In the genomic region with DNA sequence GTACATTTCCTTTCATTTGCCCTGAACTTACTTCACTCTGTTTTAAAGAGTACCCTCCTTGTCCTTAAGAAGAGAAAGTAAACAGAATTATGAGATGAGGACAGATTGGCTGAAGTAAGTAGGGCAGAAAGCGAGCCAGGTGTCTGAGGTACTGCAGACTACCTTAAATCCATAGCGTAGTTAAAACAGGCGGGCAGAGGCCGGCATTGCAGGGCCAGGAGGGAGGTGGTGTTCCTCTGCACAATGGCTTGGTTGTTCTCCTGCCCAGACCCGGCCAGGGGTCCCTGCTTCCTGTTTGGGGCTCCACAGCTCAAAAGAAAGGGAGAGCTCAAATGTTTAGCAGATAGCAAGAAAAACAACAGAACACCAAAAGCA, we compare ENCODE assay signal across 12 mouse cellular contexts. TPM values are rescaled to one million over a fixed set of nuclear protein-coding genes. Genes with fewer than 3 reads are reported as not detected.
A peak's percentile ranks its signal among the peaks of the same experiment; 100 is the strongest.
DNase-seq lines count a peak whose midpoint lies in the region; ATAC-seq and TF ChIP-seq lines count a peak whose summit lies in the region.
"Had no signal": no experiment of that assay in that cellular context is flagged by ENCODE, and none has a peak within 500 bp of the region (broad histone marks: within the 10 kb centered on the region; RNA-seq: fewer than 3 reads in every experiment).

No protein-coding gene starts in this region.

- no peak for TF ChIP-seq POLR2A in thymus, adult 2 months (IDR thresholded peaks at IDR 0.05; ENCODE audit: control insufficient read depth, extremely low read depth, insufficient read depth, low read length, poor library complexity)

- H3K4me3 ChIP-seq in hindbrain, embryonic 12.5 days = no peak overlapping the region
- no peak overlapping the region for H3K4me3 ChIP-seq in hindbrain, embryonic 11.5 days (ENCODE audit: low read depth, low read length)
- H3K4me3 ChIP-seq in stomach, embryonic 14.5 days (ENCODE audit: low read depth, low read length) = no peak overlapping the region
- no peak overlapping the region for H3K4me3 ChIP-seq in stomach, postnatal 0 days (ENCODE audit: low read depth, low read length)
- H3K4me3 ChIP-seq in stomach, embryonic 15.5 days (replicated peaks) = no peak overlapping the region
- H3K4me3 ChIP-seq in thymus, adult 2 months (ENCODE audit: control insufficient read depth, insufficient read depth, low read length) = no peak overlapping the region
- H3K4me3 ChIP-seq: liver, embryonic 12.5 days; midbrain, embryonic 10.5 days had no signal

- H3K9me3 ChIP-seq in hindbrain, embryonic 12.5 days (replicated peaks) = 0 out of 2 replicates have a peak, but pooled peaks cover 4% of the 10 kb centered on the region
- no peaks in the 10 kb centered on the region for H3K9me3 ChIP-seq in hindbrain, embryonic 11.5 days (ENCODE audit: control insufficient read depth, low read length)
- no peaks in the 10 kb centered on the region for H3K9me3 ChIP-seq in stomach, embryonic 14.5 days (ENCODE audit: control insufficient read depth, low read depth, low read length)
- H3K9me3 ChIP-seq in stomach, postnatal 0 days (ENCODE audit: control insufficient read depth, low read length) = no peaks in the 10 kb centered on the region
- no peaks in the 10 kb centered on the region for H3K9me3 ChIP-seq in stomach, embryonic 15.5 days
- H3K9me3 ChIP-seq: liver, embryonic 12.5 days; midbrain, embryonic 10.5 days had no signal

- H3K27ac ChIP-seq in hindbrain, embryonic 12.5 days = peak overlapping the region; percentile 85
- no peak overlapping the region for H3K27ac ChIP-seq in hindbrain, embryonic 11.5 days (ENCODE audit: low read depth, low read length)
- peak overlapping the region; percentile 80 for H3K27ac ChIP-seq in stomach, embryonic 14.5 days (ENCODE audit: low read length)
- H3K27ac ChIP-seq in stomach, postnatal 0 days (replicated peaks) = no peak overlapping the region
- H3K27ac ChIP-seq in stomach, embryonic 15.5 days = peak overlapping the region; percentile 55
- H3K27ac ChIP-seq in thymus, adult 2 months (ENCODE audit: control insufficient read depth, insufficient read depth, low read length) = no peak overlapping the region
- H3K27ac ChIP-seq: midbrain, embryonic 10.5 days had no signal

- 36% methylated on average over 5 of the region's 5 CpGs for WGBS in hindbrain, embryonic 12.5 days
- 40% methylated on average over 5 of the region's 5 CpGs for WGBS in hindbrain, embryonic 11.5 days
- WGBS in stomach, embryonic 14.5 days = 15% methylated on average over 5 of the region's 5 CpGs
- 16% methylated on average over 5 of the region's 5 CpGs for WGBS in stomach, postnatal 0 days
- 19% methylated on average over 5 of the region's 5 CpGs for WGBS in stomach, embryonic 15.5 days
- 58% methylated on average over 5 of the region's 5 CpGs for WGBS in thymus, adult 2 months

- no peaks in the 10 kb centered on the region for H3K27me3 ChIP-seq in hindbrain, embryonic 12.5 days
- H3K27me3 ChIP-seq in hindbrain, embryonic 11.5 days (ENCODE audit: control insufficient read depth, insufficient read depth, low read length) = no peaks in the 10 kb centered on the region
- no peaks in the 10 kb centered on the region for H3K27me3 ChIP-seq in stomach, embryonic 14.5 days (ENCODE audit: control insufficient read depth, insufficient read depth, low read length)
- H3K27me3 ChIP-seq in stomach, postnatal 0 days (ENCODE audit: control insufficient read depth, insufficient read depth, low read length) = no peaks in the 10 kb centered on the region
- no peaks in the 10 kb centered on the region for H3K27me3 ChIP-seq in stomach, embryonic 15.5 days (replicated peaks)
- no peaks in the 10 kb centered on the region for H3K27me3 ChIP-seq in thymus, adult 2 months (ENCODE audit: control insufficient read depth, insufficient read depth, low read length)
- H3K27me3 ChIP-seq: liver, embryonic 12.5 days had no signal

- TF ChIP-seq EP300 in stomach, postnatal 0 days (optimal IDR thresholded peaks at IDR 0.05) = no peak

- no peaks in the 10 kb centered on the region for H3K36me3 ChIP-seq in hindbrain, embryonic 12.5 days
- no peaks in the 10 kb centered on the region for H3K36me3 ChIP-seq in hindbrain, embryonic 11.5 days (ENCODE audit: control insufficient read depth, insufficient read depth, low read length)
- H3K36me3 ChIP-seq in stomach, embryonic 14.5 days (ENCODE audit: control insufficient read depth, insufficient read depth, low read length) = no peaks in the 10 kb centered on the region
- no peaks in the 10 kb centered on the region for H3K36me3 ChIP-seq in stomach, postnatal 0 days (ENCODE audit: control insufficient read depth, insufficient read depth, low read length)
- no peaks in the 10 kb centered on the region for H3K36me3 ChIP-seq in stomach, embryonic 15.5 days
- H3K36me3 ChIP-seq in thymus, adult 2 months (ENCODE audit: control insufficient read depth, insufficient read depth, low read length) = no peaks in the 10 kb centered on the region
- H3K36me3 ChIP-seq: liver, embryonic 12.5 days; midbrain, embryonic 10.5 days had no signal

- no peak overlapping the region for H3K4me2 ChIP-seq in hindbrain, embryonic 12.5 days (replicated peaks)
- H3K4me2 ChIP-seq in hindbrain, embryonic 11.5 days (replicated peaks; ENCODE audit: low read depth, low read length) = no peak overlapping the region
- H3K4me2 ChIP-seq in stomach, embryonic 14.5 days (replicated peaks; ENCODE audit: low read depth, low read length) = no peak overlapping the region
- no peak overlapping the region for H3K4me2 ChIP-seq in stomach, postnatal 0 days (replicated peaks; ENCODE audit: low read depth)
- H3K4me2 ChIP-seq in stomach, embryonic 15.5 days = no peak overlapping the region
- H3K4me2 ChIP-seq: liver, embryonic 12.5 days had no signal

- peaks cover 22% of the 10 kb centered on the region for H3K4me1 ChIP-seq in hindbrain, embryonic 12.5 days
- H3K4me1 ChIP-seq in hindbrain, embryonic 11.5 days (replicated peaks; ENCODE audit: control insufficient read depth, insufficient read depth, low read length) = no peaks in the 10 kb centered on the region
- peaks cover 40% of the 10 kb centered on the region for H3K4me1 ChIP-seq in stomach, embryonic 14.5 days (ENCODE audit: control insufficient read depth, insufficient read depth, low read length)
- H3K4me1 ChIP-seq in stomach, postnatal 0 days (replicated peaks; ENCODE audit: control insufficient read depth, insufficient read depth) = peaks cover 3% of the 10 kb centered on the region; the same call in 1 of the 2 replicates
- peaks cover 23% of the 10 kb centered on the region; the same call in 1 of the 2 replicates for H3K4me1 ChIP-seq in stomach, embryonic 15.5 days
- H3K4me1 ChIP-seq in thymus, adult 2 months (replicated peaks; ENCODE audit: control insufficient read depth, insufficient read depth, low read length) = no peaks in the 10 kb centered on the region
- H3K4me1 ChIP-seq: midbrain, embryonic 10.5 days had no signal

- peak; percentile 9 to 12 for DNase-seq in cerebellum, postnatal 14 days
- no peak for DNase-seq in cerebellum, postnatal 4 days (ENCODE audit: low spot score in 2 of 2)
- DNase-seq in hindbrain, embryonic 11.5 days (ENCODE audit: low spot score) = no peak
- DNase-seq in stomach, postnatal 0 days (ENCODE audit: low spot score) = no peak
- DNase-seq in thymus, adult 2 months = no peak
- DNase-seq: adrenal gland, adult 2 months; cerebellum, adult 11-12 months had no signal

- H3K9ac ChIP-seq in hindbrain, embryonic 12.5 days = 0 out of 2 replicates have a peak overlapping the region, but pooled peaks have one; percentile 20
- no peak overlapping the region for H3K9ac ChIP-seq in hindbrain, embryonic 11.5 days (ENCODE audit: low read depth, low read length)
- no peak overlapping the region for H3K9ac ChIP-seq in stomach, embryonic 14.5 days (replicated peaks; ENCODE audit: low read depth, low read length)
- no peak overlapping the region for H3K9ac ChIP-seq in stomach, postnatal 0 days (ENCODE audit: low read length)
- no peak overlapping the region for H3K9ac ChIP-seq in stomach, embryonic 15.5 days
- H3K9ac ChIP-seq: liver, embryonic 12.5 days had no signal

- no peak for ATAC-seq in hindbrain, embryonic 12.5 days (ENCODE audit: low FRiP score)
- no peak for ATAC-seq in hindbrain, embryonic 11.5 days (ENCODE audit: low FRiP score)
- ATAC-seq in stomach, embryonic 14.5 days (ENCODE audit: insufficient number of reproducible peaks, insufficient read depth, low FRiP score, low read depth) = 0 out of 2 replicates have a peak, but pooled peaks have one; percentile 44
- no peak for ATAC-seq in stomach, postnatal 0 days (ENCODE audit: low FRiP score, low TSS enrichment)
- ATAC-seq in stomach, embryonic 15.5 days (ENCODE audit: insufficient read depth, low FRiP score, low read depth) = no peak
- ATAC-seq: liver, embryonic 12.5 days had no signal

- TF ChIP-seq CTCF in stomach, postnatal 0 days (IDR thresholded peaks at IDR 0.05; ENCODE audit: low read depth) = no peak
- no peak for TF ChIP-seq CTCF in thymus, adult 2 months (IDR thresholded peaks at IDR 0.05; ENCODE audit: borderline replicate concordance, control insufficient read depth, extremely low read depth, insufficient read depth, low read length, poor library complexity)

RNA-seq across cellular contexts. Expression of a gene that starts 57.0 kb away (rescaled TPM):
- polyA plus RNA-seq in hindbrain, embryonic 12.5 days (2016; fragmentation: Nextera tagmentation; extraction: Ambion mirVana) = not detected in 2 replicates
- not detected in 2 replicates for polyA plus RNA-seq in hindbrain, embryonic 11.5 days (2014; fragmentation: Nextera tagmentation; extraction: Ambion mirVana)
- polyA plus RNA-seq in stomach, embryonic 14.5 days (2014; fragmentation: Nextera tagmentation; extraction: Ambion mirVana) = not detected in 2 replicates
- not detected in 2 replicates for polyA plus RNA-seq in stomach, postnatal 0 days (2015; fragmentation: Nextera tagmentation; extraction: Ambion mirVana)
- not detected in 2 replicates for polyA plus RNA-seq in stomach, embryonic 15.5 days (2015; fragmentation: Nextera tagmentation; extraction: Ambion mirVana)
- not detected in 2 replicates for polyA plus RNA-seq in thymus, adult 2 months (2012; rRNA removed)
- polyA plus RNA-seq: adrenal gland, adult 2 months; liver, embryonic 12.5 days; midbrain, embryonic 10.5 days had no signal

Comparison
In these comparisons a context has a peak if more than half of its experiments do, and no peak if none do; other contexts are left out.
1. DNase-seq: peak in cerebellum, postnatal 14 days (2 of 2); none in cerebellum, postnatal 4 days (0 of 2), hindbrain, embryonic 11.5 days (single experiment), stomach, postnatal 0 days (single experiment) and thymus, adult 2 months (single experiment).
2. H3K27ac ChIP-seq: peak in hindbrain, embryonic 12.5 days (single experiment), stomach, embryonic 14.5 days (single experiment) and stomach, embryonic 15.5 days (single experiment); none in hindbrain, embryonic 11.5 days (single experiment), stomach, postnatal 0 days (single experiment) and thymus, adult 2 months (single experiment).